Mouse (Mus musculus) left cerebral cortex, adult 2 months (tissue): ENCODE data around the gene Sox5. TPM values are rescaled to one million over a fixed set of nuclear protein-coding genes. Genes with fewer than 3 reads are reported as not detected.

Experiments used
- DNase-seq, 2 experiments: peaks; one replicate each; pipeline ENCODE4 v3.0.0; 2021 to 2022; ENCODE audit warnings: low spot score in 2 of 2, mixed read lengths in 1 of 2; ENCODE audit errors: extremely low spot score in 1 of 2
- H3K27ac ChIP-seq: fragments of 200-600 bp; 2 replicates; pipeline ENCODE4 v1.8.1; 2022
- H3K4me3 ChIP-seq: fragments of 200-600 bp; 2 replicates; pipeline ENCODE4 v1.8.1; 2022
- CTCF ChIP-seq: fragments of 200-600 bp; IDR thresholded peaks from 2 replicates; pipeline ENCODE4 v1.8.1; 2022; ENCODE audit warnings: antibody characterized with exemption, mild to moderate bottlenecking, moderate library complexity
- intact Hi-C: fragments of 180-260 bp; cut with DNase I; formaldehyde crosslinking; loops from one replicate; pipeline ENCODE4 v1.15.1; 2025
- total RNA-seq, 2 experiments: library from RNA; stranded (reverse); gene quantifications; 2 replicates each; pipeline ENCODE4 v1.2.3; 2021

Sox5 gene
- total RNA-seq, 2 experiments from 2014 or later: 61.5 to 63.3 TPM

DNA sequence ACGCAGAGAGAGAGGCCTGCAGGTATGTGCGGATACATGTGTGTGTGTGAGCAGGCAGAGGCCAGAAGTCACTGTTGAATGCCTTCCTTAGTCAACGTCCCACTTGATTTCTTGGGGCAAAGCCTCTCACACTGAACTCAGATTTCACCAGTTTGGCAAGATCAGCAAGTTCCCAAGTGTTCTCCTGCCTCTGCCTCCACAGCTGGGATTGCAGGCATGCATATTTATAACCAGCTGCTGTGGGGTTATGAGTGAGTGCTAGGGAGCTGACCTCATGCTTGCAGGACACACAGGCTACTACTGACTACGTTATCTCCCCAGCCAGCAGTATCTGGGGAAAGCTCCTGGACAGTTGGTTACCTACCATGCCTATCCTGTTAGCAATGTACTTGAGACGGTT, 139.9 kb downstream of the Sox5 start:
- intact Hi-C loops: loop anchor here (5.0 kb wide), 1 partner anchor 180 kb away; no protein-coding TSS in a partner anchor
- TF ChIP-seq CTCF: no peak
- Histone ChIP-seq H3K4me3 (no peak overlapping the region), H3K27ac (no peak overlapping the region)
- no peak for DNase-seq

DNA sequence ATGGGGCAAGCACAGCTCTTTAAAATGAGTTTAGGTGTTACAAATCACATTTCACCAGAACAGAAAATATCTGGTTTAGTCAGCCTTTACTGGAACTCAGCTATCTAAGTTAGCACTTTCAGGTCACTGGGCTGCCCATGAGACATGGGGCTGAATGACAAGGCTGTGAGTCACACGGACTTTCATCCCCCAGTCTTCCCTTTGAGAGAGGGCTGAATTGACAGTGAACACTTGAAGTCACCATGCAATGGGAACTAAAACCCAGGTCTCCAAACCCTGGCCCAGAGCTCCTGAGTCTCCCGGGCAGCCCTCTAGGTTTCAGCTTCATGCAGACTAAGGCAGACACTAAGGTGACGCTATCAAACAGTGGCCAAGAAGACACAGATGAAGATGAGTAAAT, 141.2 kb downstream of the Sox5 start:
- no peak for DNase-seq
- intact Hi-C loops: loop anchor here (5.0 kb wide), 1 partner anchor 182 kb away; no protein-coding TSS in a partner anchor

DNA sequence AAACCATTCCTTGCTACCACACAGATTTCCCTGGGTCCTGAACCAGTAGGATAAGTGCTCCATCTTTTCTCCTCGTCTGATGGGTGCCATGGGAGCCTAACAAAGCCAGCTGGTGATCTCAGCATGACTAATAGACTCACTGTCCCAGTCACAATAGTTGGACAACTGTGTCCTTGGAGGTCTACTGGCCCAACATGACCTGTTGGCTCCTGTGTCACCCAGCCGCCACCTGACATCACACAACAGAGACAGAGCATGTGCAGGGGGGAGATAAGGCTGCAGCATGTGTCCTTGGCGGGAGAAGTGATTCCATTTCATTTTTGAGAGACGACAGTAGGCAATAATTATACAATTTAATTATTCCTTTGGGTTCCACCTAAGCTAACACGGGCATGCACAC, 143.2 kb downstream of the Sox5 start:
- intact Hi-C loops: no loop called here
- DNase-seq: no peak
- Histone ChIP-seq H3K4me3 (no peak overlapping the region), H3K27ac (no peak overlapping the region)
- no peak for TF ChIP-seq CTCF

More for the DNA sequence above, 141.2 kb downstream of the Sox5 start:
- H3K4me3 ChIP-seq: no peak overlapping the region
- no peak for TF ChIP-seq CTCF
- H3K27ac ChIP-seq: no peak overlapping the region

DNA sequence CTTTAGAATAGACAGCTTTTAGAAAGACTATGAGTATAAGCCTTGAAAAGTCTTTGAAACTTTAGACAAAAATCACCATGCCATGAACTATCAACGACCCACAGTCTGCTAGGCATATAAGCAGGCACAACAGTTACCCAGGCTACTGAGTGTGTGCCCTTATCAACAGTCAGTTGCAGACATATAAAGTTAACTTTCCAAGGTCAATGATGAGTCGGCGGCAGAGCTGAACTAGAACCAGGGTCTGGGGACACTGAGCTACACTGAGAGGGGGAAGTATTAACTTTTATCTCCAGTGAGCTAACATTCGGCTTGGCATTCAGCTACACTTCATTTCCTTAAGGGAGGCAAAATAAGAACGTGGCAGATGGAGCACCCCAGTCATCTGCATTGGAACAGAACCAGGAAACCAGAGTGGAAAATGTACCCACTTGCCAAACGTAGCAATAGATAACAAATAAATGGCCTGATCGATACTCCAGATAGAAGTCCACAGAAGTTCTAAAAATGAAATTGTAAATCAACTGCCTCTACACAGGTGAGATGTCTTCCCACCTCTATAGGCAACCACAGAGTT, 154.2 kb downstream of the Sox5 start:
- no peak for DNase-seq
- H3K27ac ChIP-seq: no peak overlapping the region
- TF ChIP-seq CTCF: no peak
- H3K4me3 ChIP-seq: no peak overlapping the region
- intact Hi-C loops: no loop called here

DNA sequence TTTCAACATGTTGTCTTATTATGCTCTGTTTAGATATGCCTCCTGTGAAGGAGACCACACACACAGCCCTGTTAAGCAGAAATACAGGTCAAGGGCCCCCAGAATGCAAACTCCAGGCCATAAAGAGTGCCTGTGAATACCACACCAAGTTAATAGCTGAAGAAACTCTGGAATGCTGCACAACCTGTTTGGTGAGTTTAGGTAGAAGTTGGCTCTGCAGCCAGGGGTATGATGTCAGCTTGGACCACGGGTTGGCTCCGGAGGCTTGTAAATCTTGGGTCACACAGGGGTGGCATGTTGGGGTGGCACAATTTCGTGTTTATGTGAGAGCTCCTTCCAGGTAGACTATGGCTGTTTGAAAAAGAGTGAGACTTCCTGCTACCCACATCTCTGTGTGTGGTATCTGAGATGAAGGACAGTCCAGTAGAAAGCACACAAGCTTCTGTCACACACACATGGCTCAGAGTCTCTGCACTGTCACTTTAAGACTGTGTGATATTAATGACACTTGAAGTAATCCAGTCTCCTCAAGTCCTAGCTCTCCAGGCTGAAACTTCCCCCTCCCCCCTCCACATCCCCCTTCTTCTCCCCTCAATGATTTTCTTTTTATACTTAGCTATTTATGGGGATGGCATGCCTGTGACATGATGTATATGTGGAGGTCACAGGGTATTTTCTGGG, 160.5 kb downstream of the Sox5 start:
- H3K27ac ChIP-seq: no peak overlapping the region
- intact Hi-C loops: no loop called here
- no peak for DNase-seq
- no peak for TF ChIP-seq CTCF
- no peak overlapping the region for H3K4me3 ChIP-seq

DNA sequence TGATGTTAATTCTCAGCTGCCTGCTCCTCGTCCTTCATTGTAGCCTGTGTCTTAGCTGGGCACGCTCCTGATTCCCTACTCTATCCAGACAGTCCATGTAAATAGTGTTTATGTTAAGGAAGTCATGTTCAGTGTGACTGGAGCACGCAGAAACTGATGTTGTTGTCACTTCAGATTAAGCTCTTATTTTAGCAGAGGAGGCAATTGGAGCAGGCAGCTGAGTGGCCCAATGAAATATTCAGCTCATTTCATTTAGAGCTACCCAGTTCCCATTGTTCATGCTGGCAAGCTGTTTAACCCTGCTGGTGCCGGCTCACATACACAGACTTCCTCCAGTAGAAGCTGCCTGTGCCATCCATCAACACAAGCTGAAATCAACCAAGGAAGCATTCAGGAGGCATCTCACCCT, 170.4 kb downstream of the Sox5 start:
- no peak for DNase-seq
- Histone ChIP-seq H3K27ac (no peak overlapping the region), H3K4me3 (no peak overlapping the region)
- intact Hi-C loops: no loop called here
- TF ChIP-seq CTCF: no peak

DNA sequence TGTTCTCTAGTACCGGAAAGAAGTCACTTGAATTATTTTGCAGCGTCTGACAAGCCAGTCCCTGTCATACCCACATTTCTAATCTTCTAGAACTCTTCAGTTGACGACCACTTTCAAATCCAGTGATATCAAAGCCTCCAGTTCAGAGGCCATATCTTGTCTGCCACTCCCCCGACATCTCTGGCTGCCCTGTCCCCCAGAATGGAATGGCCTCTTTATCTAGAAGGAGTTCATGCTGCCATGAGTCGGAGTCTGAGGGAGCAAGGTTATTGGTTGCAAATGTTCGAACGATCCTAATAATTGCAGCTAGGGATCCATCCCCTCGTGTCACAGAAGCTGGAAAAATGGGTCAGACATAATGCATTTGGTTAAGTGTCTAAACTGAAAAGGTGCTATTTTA, 170.9 kb downstream of the Sox5 start:
- Histone ChIP-seq H3K4me3 (no peak overlapping the region), H3K27ac (no peak overlapping the region)
- no peak for DNase-seq
- TF ChIP-seq CTCF: no peak
- intact Hi-C loops: no loop called here

DNA sequence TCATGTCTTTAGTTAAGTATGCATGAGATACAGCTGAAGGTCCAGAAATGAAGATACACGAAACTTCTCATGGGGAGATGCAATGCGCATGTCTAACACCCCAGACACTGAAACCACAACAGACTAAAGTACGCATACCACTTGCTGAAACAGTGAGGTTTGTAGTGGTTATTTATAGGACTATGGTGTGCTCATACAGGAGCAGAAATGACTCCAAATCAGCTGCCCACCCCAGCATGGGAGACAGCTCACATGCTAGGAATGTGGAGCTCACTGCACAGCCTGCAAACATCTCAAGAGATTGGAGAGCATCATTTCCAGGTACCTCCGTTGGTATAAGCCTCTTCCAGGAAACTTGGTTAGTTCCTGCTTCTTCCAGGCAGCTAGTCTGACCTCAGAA, 178.9 kb downstream of the Sox5 start:
- no peak for DNase-seq
- intact Hi-C loops: no loop called here
- TF ChIP-seq CTCF: no peak
- no peak overlapping the region for H3K27ac ChIP-seq
- no peak overlapping the region for H3K4me3 ChIP-seq

DNA sequence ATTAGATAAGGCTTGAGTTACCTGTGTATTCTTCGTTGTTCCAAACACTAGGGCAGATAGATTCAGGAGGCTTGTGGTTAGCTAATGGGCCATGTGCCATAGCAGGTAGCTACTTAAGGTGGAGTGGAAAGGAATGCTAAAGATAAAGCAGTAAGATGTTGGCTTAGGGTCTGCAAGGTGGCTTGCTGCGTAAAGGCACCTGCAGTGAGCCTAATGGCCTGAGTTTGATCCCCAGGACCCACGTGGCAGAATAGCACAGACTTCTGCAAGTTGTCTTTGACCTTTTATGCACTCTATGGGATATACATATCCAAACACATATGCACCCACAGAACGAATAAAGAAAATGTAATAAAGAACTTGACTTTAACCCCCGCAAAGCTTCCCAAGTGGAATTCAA, 181.4 kb downstream of the Sox5 start:
- intact Hi-C loops: no loop called here
- Histone ChIP-seq H3K4me3 (no peak overlapping the region), H3K27ac (no peak overlapping the region)
- DNase-seq: no peak
- no peak for TF ChIP-seq CTCF

DNA sequence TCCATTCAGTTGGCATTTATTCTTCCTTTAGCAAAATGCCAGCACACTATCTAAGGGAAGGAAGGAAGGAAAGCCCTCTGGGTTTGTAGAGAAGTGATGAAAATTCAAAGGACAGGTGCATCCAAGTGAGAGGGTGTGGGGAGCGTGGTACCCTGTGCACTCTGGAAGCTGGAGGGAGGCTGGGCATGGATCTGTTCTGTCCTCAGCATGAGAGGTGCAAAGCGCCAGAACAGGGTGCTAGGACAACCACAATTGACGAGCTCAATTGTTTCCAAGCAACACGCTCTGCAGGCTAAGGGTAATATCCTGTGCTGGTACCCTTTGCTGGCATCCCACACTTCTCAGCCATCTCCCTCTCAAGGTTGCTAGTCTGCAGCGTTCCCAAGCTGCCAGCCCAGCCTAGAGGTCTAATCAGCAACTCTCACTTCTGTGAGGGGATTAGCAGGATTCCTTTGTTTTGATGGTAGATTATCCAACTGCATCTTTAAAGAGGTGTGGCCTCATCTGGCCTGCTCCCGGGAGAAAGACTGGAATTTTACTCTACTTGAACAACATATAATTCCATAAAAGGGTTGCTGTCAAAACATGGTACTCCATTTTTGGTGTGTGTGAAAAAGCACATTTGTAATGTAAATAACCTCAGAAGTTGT, 183.3 kb downstream of the Sox5 start:
- H3K27ac ChIP-seq: no peak overlapping the region
- TF ChIP-seq CTCF: no peak
- intact Hi-C loops: no loop called here
- no peak overlapping the region for H3K4me3 ChIP-seq
- no peak for DNase-seq

DNA sequence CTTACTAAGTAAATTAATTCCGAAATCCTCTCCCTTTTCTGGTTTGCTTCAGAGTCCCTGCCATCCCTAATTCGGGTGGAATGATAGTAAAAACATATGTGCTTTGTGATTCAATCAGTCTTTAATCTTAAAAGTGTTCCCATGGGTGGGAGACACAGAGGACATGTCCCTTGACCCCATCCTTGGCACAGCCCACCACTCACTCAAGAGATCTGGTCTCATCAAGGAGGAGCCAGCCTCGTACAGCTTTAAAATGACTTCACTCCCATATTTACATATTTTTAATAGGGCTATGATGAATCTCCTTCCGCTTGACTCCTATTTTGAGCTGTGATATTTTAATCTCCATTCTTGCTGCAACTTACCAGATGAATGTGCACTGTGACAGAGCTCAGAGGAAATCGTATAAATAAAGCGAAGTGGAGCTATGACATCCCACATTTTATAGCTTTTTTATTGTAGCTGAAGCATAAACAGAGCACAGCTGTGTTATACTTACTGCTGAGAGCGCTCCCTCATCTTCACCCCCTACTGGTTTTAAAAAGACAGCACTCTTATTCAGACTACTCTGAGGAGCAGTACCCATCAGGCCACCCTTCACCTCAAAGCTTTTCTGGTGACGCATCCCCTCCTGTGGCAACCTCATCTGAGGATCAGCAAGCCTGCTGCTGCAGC, 185.1 kb downstream of the Sox5 start:
- Histone ChIP-seq H3K27ac (no peak overlapping the region), H3K4me3 (no peak overlapping the region)
- peak; percentile 13 to 21 for DNase-seq
- TF ChIP-seq CTCF: peak; percentile 49
- intact Hi-C loops: no loop called here

DNA sequence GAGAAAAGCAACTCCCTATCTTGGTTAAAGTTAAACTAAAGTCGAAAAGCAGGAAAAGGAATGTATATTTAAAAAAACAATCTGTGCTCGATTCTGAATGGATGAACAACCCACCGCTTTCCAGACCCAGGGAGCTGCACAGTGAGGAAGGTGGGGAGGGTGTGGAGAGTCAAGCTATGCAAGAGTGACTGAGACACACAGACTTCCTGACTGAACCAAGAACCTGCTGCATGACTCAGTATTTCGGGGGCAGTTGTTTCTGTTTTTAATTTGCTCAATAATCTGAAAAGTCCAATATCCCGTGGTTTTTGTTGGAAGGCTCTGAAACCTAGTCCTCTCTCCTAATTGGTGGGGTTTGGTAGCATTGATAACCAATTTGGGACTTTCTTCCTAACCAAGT, 196.9 kb downstream of the Sox5 start:
- TF ChIP-seq CTCF: no peak
- intact Hi-C loops: no loop called here
- no peak overlapping the region for H3K4me3 ChIP-seq
- DNase-seq: no peak
- no peak overlapping the region for H3K27ac ChIP-seq
